Mouse (Mus musculus) cortical plate, adult 2 months (tissue): ENCODE data around the gene Gpr62.

ENCODE experiments used
- CTCF ChIP-seq: fragments of 200-500 bp; IDR thresholded peaks from 2 replicates; pipeline ENCODE4 v1.5.1; 2011; ENCODE audit warnings: mild to moderate bottlenecking, control low read depth, low read length; ENCODE audit not compliant: insufficient read depth; ENCODE audit errors: extremely low read depth
- POLR2A ChIP-seq: fragments of 200-500 bp; IDR thresholded peaks from 2 replicates; pipeline ENCODE4 v1.6.1; 2011; ENCODE audit warnings: mild to moderate bottlenecking, low read length, control low read depth; ENCODE audit not compliant: insufficient read depth; ENCODE audit errors: extremely low read depth

DNA sequence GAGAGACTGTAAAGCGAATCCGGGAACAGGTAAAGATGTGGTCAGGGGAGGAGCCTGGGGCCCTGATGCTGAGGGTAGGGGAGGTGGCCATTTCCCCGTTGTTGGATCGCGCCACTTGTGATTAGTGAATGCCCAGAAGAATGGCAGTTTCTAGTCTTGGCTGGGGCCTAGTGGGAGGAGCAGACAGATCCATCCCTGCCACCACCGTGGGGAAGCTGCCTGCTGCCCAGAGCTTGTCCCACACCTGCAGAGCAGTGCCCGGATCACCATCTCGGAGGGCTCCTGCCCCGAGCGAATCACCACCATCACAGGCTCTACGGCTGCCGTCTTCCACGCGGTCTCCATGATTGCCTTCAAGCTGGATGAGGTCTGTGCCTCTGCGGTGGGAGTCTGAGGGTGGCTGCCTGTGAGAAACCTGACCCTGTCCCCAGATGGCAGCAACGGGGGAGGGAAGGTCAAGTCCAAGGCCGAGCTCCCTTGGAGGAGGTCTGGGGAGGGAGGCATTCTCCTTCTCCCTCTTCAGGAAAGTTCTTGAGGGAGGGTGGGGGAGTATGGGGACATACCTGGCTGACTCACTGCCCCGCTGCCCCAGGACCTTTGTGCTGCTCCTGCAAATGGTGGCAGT lies 5.2 kb downstream of the Gpr62 start:
- no peak for TF ChIP-seq CTCF
- TF ChIP-seq POLR2A: no peak
